Mouse (Mus musculus) liver, postnatal 0 days (tissue): ENCODE data around the gene Hoxa5.

Experiments used
- CTCF ChIP-seq: sonication (generic); IDR thresholded peaks from 2 replicates; pipeline ENCODE4 v1.5.1; 2016; ENCODE audit warnings: antibody characterized with exemption, low read depth
- EP300 ChIP-seq: IDR thresholded peaks from 2 replicates; pipeline ENCODE4 v1.6.1; 2016; ENCODE audit warnings: antibody characterized with exemption, low read depth, mild to moderate bottlenecking

DNA sequence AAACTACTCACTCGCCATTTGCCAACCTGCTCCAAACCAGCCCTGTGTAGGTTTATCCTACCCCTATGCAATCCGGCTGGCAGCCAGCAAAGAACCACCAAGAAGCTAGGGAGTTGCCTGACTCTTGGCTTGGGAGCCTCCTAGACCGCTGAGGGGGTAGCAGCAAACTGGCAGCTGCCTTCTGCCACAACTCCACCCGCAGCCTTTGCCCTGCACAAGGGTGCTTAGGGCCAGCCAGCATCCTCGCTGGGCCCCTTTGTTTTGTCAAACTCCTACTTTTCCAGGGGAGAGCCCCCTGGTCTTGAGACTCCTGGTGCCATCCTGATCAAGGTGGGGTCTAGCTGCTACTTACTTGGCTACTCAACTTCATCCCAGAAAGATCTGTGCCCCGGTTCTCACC lies 19.7 kb downstream of the Hoxa5 start:
- TF ChIP-seq CTCF: no peak
- TF ChIP-seq EP300: no peak
